Mouse (Mus musculus): ENCODE measurements around the gene Zfp446. TPM values are rescaled to one million over a fixed set of nuclear protein-coding genes. Genes with fewer than 3 reads are reported as not detected.

The Zfp446 gene
- polyA plus RNA-seq, 1 experiment: 5.1 TPM

DNA sequence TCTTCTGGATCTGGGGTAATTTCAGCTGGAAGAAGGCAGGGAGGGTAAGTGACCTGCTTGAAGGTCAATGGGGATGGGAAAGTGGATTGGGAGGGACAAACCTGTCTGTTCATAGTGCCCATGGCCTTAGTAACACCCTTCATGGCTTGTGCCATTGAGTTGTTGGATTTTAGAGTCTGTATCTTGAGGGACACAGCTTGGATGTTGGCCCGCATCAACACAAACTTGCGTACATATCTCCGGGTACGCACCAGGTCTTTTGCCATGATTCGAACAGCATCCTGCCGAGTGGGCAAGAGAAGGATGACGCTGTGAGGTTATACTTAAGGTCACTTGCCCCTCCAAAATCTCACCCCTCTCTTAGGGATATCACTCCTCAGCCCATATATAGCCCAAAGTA lies 54.9 kb downstream of the Zfp446 start:
- H3K27ac ChIP-seq (ENCODE audit: insufficient read depth, low read length): no peak overlapping the region
- no peaks in the 10 kb centered on the region for H3K27me3 ChIP-seq (ENCODE audit: control insufficient read depth, insufficient read depth, low read length, poor library complexity, severe bottlenecking)
- H3K9ac ChIP-seq (ENCODE audit: low read depth, poor library complexity, severe bottlenecking): no peak overlapping the region
- H3K36me3 ChIP-seq (ENCODE audit: control insufficient read depth, insufficient read depth, low read length, poor library complexity, severe bottlenecking): peaks cover 61% of the 10 kb centered on the region
- H3K9me3 ChIP-seq (replicated peaks; ENCODE audit: control insufficient read depth, insufficient read depth, low read length, poor library complexity, severe bottlenecking): no peaks in the 10 kb centered on the region
- H3K4me3 ChIP-seq (ENCODE audit: low read depth, low read length): no peak overlapping the region
- TF ChIP-seq POLR2A (IDR thresholded peaks at IDR 0.05; ENCODE audit: insufficient read depth, low read length) (no peak), CTCF (IDR thresholded peaks at IDR 0.05; ENCODE audit: low read depth, low read length) (no peak), EP300 (IDR thresholded peaks at IDR 0.05; ENCODE audit: insufficient read depth, low read depth, low read length) (no peak)
- no peaks in the 10 kb centered on the region for H3K4me1 ChIP-seq (ENCODE audit: control insufficient read depth, insufficient read depth, low read length)

DNA sequence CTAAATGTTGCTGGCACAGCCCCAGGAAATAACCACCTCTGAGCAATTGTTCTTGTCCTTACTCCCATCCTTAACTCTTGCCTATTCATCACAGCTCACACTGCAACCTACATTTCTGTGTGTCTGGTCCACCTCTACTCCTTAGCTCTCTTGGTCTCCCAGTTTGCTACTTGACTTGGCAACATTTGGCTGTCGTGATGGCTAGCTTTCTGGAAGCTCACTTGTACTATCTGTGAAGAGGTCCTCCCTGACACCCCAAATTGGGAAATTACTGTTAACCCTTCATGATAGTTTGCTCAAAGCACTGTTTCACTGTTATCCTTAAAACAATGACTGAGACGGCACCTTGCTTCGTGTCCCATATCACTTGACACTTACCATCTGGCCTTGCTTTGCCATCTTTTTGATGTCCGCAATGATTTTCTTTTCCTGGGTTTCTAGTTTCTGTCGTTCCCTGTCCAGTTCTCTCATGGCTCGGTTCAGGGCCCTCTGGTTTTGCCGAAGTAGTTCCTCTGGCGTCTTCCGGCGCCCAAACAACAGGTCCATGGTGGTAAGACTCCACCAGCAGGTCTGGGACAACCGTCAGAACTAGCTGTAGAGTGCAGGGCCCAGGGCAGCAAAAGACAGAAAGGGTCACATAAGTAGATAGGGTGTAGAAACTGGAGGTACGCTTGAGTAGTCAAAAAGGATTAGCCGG lies 56.0 kb downstream of the Zfp446 start:
- peaks cover 50% of the 10 kb centered on the region for H3K36me3 ChIP-seq (ENCODE audit: control insufficient read depth, insufficient read depth, low read length, poor library complexity, severe bottlenecking)
- H3K9ac ChIP-seq (ENCODE audit: low read depth, poor library complexity, severe bottlenecking): peak overlapping the region; percentile 65
- no peaks in the 10 kb centered on the region for H3K27me3 ChIP-seq (ENCODE audit: control insufficient read depth, insufficient read depth, low read length, poor library complexity, severe bottlenecking)
- no peak for TF ChIP-seq POLR2A (IDR thresholded peaks at IDR 0.05; ENCODE audit: insufficient read depth, low read length)
- peak overlapping the region; percentile 86 for H3K27ac ChIP-seq (ENCODE audit: insufficient read depth, low read length)
- peak overlapping the region; percentile 91 for H3K4me3 ChIP-seq (ENCODE audit: low read depth, low read length)
- no peaks in the 10 kb centered on the region for H3K9me3 ChIP-seq (replicated peaks; ENCODE audit: control insufficient read depth, insufficient read depth, low read length, poor library complexity, severe bottlenecking)
- H3K4me1 ChIP-seq (ENCODE audit: control insufficient read depth, insufficient read depth, low read length): no peaks in the 10 kb centered on the region

DNA sequence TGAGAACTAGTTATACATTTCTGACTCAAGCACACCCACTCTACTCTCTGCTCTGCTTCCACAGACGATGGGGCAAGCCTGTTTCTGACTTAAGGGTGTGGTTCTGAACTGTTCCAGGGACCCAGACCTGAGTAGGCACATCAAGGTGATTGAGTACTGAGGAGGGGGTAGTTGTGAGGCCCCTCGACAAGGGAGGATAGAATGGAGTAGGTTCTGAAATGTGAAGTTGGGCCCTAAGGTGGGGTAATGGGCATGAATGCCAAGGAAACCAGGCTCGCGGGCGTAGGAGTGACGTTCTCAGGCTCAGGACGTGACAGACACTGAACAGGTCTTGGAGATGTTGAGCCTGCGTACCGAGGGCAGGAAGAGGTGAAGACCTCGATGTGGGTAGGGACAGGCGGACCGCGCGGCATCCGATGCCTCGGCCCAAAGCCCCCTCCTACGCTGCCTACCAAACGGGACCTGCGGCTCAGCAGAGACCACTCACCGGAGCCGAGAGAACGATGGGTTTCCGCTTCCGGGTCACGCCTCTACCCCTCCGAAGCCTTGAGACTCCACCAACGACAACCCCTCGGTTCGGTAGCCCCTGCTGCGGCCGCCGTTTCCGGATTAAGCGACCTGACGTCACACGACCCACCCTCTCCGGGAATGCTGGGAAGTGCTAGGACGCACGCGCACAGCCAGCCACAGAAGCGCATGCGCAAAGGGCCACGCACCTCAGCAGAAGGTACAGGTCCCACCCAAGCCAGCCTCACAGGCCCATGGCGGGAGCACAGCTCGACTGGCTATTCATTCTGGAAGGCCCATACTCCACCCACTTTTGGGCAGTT lies 56.7 kb downstream of the Zfp446 start, which contains the start of gene Chmp2a:
Gene Chmp2a, minus strand, starts transcription at position 660 of the 830 bp plus-strand sequence.
- peak; percentile 74 for TF ChIP-seq POLR2A (IDR thresholded peaks at IDR 0.05; ENCODE audit: insufficient read depth, low read length)
- TF ChIP-seq EP300 (IDR thresholded peaks at IDR 0.05; ENCODE audit: insufficient read depth, low read depth, low read length): 0 out of 2 replicates have a peak, but pooled peaks have one; percentile 18
- TF ChIP-seq CTCF (IDR thresholded peaks at IDR 0.05; ENCODE audit: low read depth, low read length): no peak
- H3K36me3 ChIP-seq (ENCODE audit: control insufficient read depth, insufficient read depth, low read length, poor library complexity, severe bottlenecking): peaks cover 42% of the 10 kb centered on the region
- H3K27me3 ChIP-seq (ENCODE audit: control insufficient read depth, insufficient read depth, low read length, poor library complexity, severe bottlenecking): no peaks in the 10 kb centered on the region
- H3K4me1 ChIP-seq (ENCODE audit: control insufficient read depth, insufficient read depth, low read length): no peaks in the 10 kb centered on the region
- H3K9ac ChIP-seq (ENCODE audit: low read depth, poor library complexity, severe bottlenecking): peak within 1 kb of the TSS; percentile 65
- peak within 1 kb of the TSS; percentile 86 for H3K27ac ChIP-seq (ENCODE audit: insufficient read depth, low read length)
- no peaks in the 10 kb centered on the region for H3K9me3 ChIP-seq (replicated peaks; ENCODE audit: control insufficient read depth, insufficient read depth, low read length, poor library complexity, severe bottlenecking)
- H3K4me3 ChIP-seq (ENCODE audit: low read depth, low read length): peak within 1 kb of the TSS; percentile 91

Other genes starting within 250 kb of the Zfp446 start
- 0.07 TPM in 1 of 2 replicates, not detected in the other for gene Vmn2r56, start 242.8 kb upstream of the Zfp446 start, polyA plus RNA-seq (2011; ENCODE audit: insufficient read depth, insufficient read length, low read depth, missing spikeins)
- 9.5 and 9.8 TPM in 2 replicates for gene Zscan18, start 174.2 kb upstream of the Zfp446 start, polyA plus RNA-seq (2011; ENCODE audit: insufficient read depth, insufficient read length, low read depth, missing spikeins)
- 11.7 and 12.2 TPM in 2 replicates for gene Zfp329, start 159.0 kb upstream of the Zfp446 start, polyA plus RNA-seq (2011; ENCODE audit: insufficient read depth, insufficient read length, low read depth, missing spikeins)
- 29.0 and 36.1 TPM in 2 replicates for gene Zfp110, start 143.1 kb upstream of the Zfp446 start, polyA plus RNA-seq (2011; ENCODE audit: insufficient read depth, insufficient read length, low read depth, missing spikeins)
- 1.2 and 1.6 TPM in 2 replicates for gene Zfp128, start 96.7 kb upstream of the Zfp446 start, polyA plus RNA-seq (2011; ENCODE audit: insufficient read depth, insufficient read length, low read depth, missing spikeins)
- gene Zscan22, start 80.0 kb upstream of the Zfp446 start, polyA plus RNA-seq (2011; ENCODE audit: insufficient read depth, insufficient read length, low read depth, missing spikeins): 10.0 and 10.7 TPM in 2 replicates
- gene Rps5, start 55.6 kb upstream of the Zfp446 start, polyA plus RNA-seq (2011; ENCODE audit: insufficient read depth, insufficient read length, low read depth, missing spikeins): 1,704 and 1,789 TPM in 2 replicates
- gene Rnf225, start 50.4 kb upstream of the Zfp446 start, polyA plus RNA-seq (2011; ENCODE audit: insufficient read depth, insufficient read length, low read depth, missing spikeins): 0.37 and 0.84 TPM in 2 replicates
- gene Zfp324, start 12.0 kb upstream of the Zfp446 start, polyA plus RNA-seq (2011; ENCODE audit: insufficient read depth, insufficient read length, low read depth, missing spikeins): 1.5 and 2.3 TPM in 2 replicates
- 0.75 TPM in 1 of 2 replicates, not detected in the other for gene Slc27a5, start 20.3 kb downstream of the Zfp446 start, polyA plus RNA-seq (2011; ENCODE audit: insufficient read depth, insufficient read length, low read depth, missing spikeins)
- gene Trim28, start 21.3 kb downstream of the Zfp446 start, polyA plus RNA-seq (2011; ENCODE audit: insufficient read depth, insufficient read length, low read depth, missing spikeins): 1,087 and 1,151 TPM in 2 replicates
- 14.0 and 22.7 TPM in 2 replicates for gene Zbtb45, start 32.2 kb downstream of the Zfp446 start, polyA plus RNA-seq (2011; ENCODE audit: insufficient read depth, insufficient read length, low read depth, missing spikeins)
- gene Chmp2a, start 57.0 kb downstream of the Zfp446 start, polyA plus RNA-seq (2011; ENCODE audit: insufficient read depth, insufficient read length, low read depth, missing spikeins): 153 and 159 TPM in 2 replicates
- 195 and 239 TPM in 2 replicates for gene Ube2m, start 60.4 kb downstream of the Zfp446 start, polyA plus RNA-seq (2011; ENCODE audit: insufficient read depth, insufficient read length, low read depth, missing spikeins)
- gene Mzf1, start 76.9 kb downstream of the Zfp446 start, polyA plus RNA-seq (2011; ENCODE audit: insufficient read depth, insufficient read length, low read depth, missing spikeins): 0.90 and 0.93 TPM in 2 replicates
- 0.22 and 0.24 TPM in 2 replicates for gene Vmn1r85, start 117.3 kb downstream of the Zfp446 start, polyA plus RNA-seq (2011; ENCODE audit: insufficient read depth, insufficient read length, low read depth, missing spikeins)
- gene Vmn1r86, start 142.1 kb downstream of the Zfp446 start, polyA plus RNA-seq (2011; ENCODE audit: insufficient read depth, insufficient read length, low read depth, missing spikeins): not detected in 2 replicates
- gene Vmn1r87, start 162.3 kb downstream of the Zfp446 start, polyA plus RNA-seq (2011; ENCODE audit: insufficient read depth, insufficient read length, low read depth, missing spikeins): 0.15 and 0.26 TPM in 2 replicates
- 0.64 and 0.78 TPM in 2 replicates for gene Vmn1r88, start 181.7 kb downstream of the Zfp446 start, polyA plus RNA-seq (2011; ENCODE audit: insufficient read depth, insufficient read length, low read depth, missing spikeins)
- gene Vmn1r89, start 235.2 kb downstream of the Zfp446 start, polyA plus RNA-seq (2011; ENCODE audit: insufficient read depth, insufficient read length, low read depth, missing spikeins): not detected in 2 replicates

Measured in ES-Bruce4 (cell line).